Mouse (Mus musculus) liver, embryonic 15.5 days (tissue): Measurements from ENCODE around the gene Zap70. TPM values are rescaled to one million over a fixed set of nuclear protein-coding genes. Genes with fewer than 3 reads are reported as not detected.

Experiments
- ATAC-seq: fragments of 200-750 bp; cut with Nextera tagmentation; 2 replicates; pipeline ENCODE4 v1.8.0; 2017; ENCODE audit warnings: moderate number of reproducible peaks, mild to moderate bottlenecking, moderate library complexity; ENCODE audit not compliant: insufficient read depth
- H3K27ac ChIP-seq: fragments of 300-500 bp; sonication (generic); replicated peaks from 2 replicates; pipeline ENCODE4 v1.5.1; 2015; ENCODE audit warnings: mild to moderate bottlenecking, inconsistent platforms
- H3K27me3 ChIP-seq: fragments of 300-500 bp; sonication (generic); 2 replicates; pipeline ENCODE4 v1.6.1; 2015; ENCODE audit warnings: mild to moderate bottlenecking, inconsistent platforms
- H3K36me3 ChIP-seq: fragments of 300-500 bp; sonication (generic); replicated peaks from 2 replicates; pipeline ENCODE4 v1.6.1; 2015; ENCODE audit warnings: moderate library complexity, mild to moderate bottlenecking, inconsistent platforms
- H3K4me1 ChIP-seq: fragments of 300-500 bp; sonication (generic); replicated peaks from 2 replicates; pipeline ENCODE4 v1.6.1; 2015; ENCODE audit warnings: inconsistent platforms
- H3K4me2 ChIP-seq: fragments of 300-500 bp; sonication (generic); 2 replicates; pipeline ENCODE4 v1.6.1; 2015; ENCODE audit warnings: moderate library complexity, mild to moderate bottlenecking, inconsistent platforms
- H3K4me3 ChIP-seq: fragments of 300-500 bp; sonication (generic); replicated peaks from 2 replicates; pipeline ENCODE4 v1.5.1; 2015; ENCODE audit warnings: mild to moderate bottlenecking, inconsistent platforms
- H3K9ac ChIP-seq: fragments of 300-500 bp; sonication (generic); 2 replicates; pipeline ENCODE4 v1.6.1; 2015; ENCODE audit warnings: moderate library complexity, mild to moderate bottlenecking, inconsistent platforms
- H3K9me3 ChIP-seq: fragments of 300-500 bp; sonication (generic); replicated peaks from 2 replicates; pipeline ENCODE4 v1.6.1; 2016; ENCODE audit warnings: inconsistent platforms
- WGBS: fragments of 180-500 bp; shearing (Covaris S2); methylation state at CpG from one replicate; pipeline ENCODE4 v1.1.7; 2015; ENCODE audit warnings: mixed read lengths; ENCODE audit not compliant: insufficient replicate concordance; 5-methylcytosine and 5-hydroxymethylcytosine counted together
- polyA plus RNA-seq: library from polyadenylated mRNA; unstranded; fragments of >200 nt; fragmentation: Nextera tagmentation; extraction: Ambion mirVana; gene quantifications from 2 replicates; pipeline ENCODE4 v1.2.1, GENCODE M21; 2015

Gene Zap70
- polyA plus RNA-seq, 1 experiment from 2014 or later: 0.13 TPM

GRCm38 (mm10) chr1:36780793-36781192 is 19.2 kb downstream of the Zap70 start:
- H3K4me2 ChIP-seq: no peak overlapping the region
- H3K9me3 ChIP-seq: no peaks in the 10 kb centered on the region
- no peak overlapping the region for H3K27ac ChIP-seq
- no peaks in the 10 kb centered on the region for H3K36me3 ChIP-seq
- peaks cover 19% of the 10 kb centered on the region for H3K4me1 ChIP-seq
- H3K27me3 ChIP-seq: peaks cover 11% of the 10 kb centered on the region
- H3K4me3 ChIP-seq: no peak overlapping the region
- 77% methylated on average over 13 of the region's 13 CpGs for WGBS
- ATAC-seq: no peak
- H3K9ac ChIP-seq: no peak overlapping the region

- no peak overlapping the region for H3K4me2 ChIP-seq
Observed at GRCm38 (mm10) chr1:36782476-36782875, 20.9 kb downstream of the Zap70 start.

GRCm38 (mm10) chr1:36784365-36785134 is 23.0 kb downstream of the Zap70 start:
- Histone ChIP-seq H3K9me3 (no peaks in the 10 kb centered on the region), H3K27ac (no peak overlapping the region), H3K4me1 (peaks cover 23% of the 10 kb centered on the region), H3K36me3 (no peaks in the 10 kb centered on the region), H3K27me3 (peaks cover 13% of the 10 kb centered on the region), H3K4me2 (peak overlapping the region; percentile 77), H3K9ac (peak overlapping the region; percentile 35; the same call in 1 of the 2 replicates), H3K4me3 (peak overlapping the region; percentile 44)
- peak; percentile 37 for ATAC-seq
- WGBS: 3% methylated on average over 20 of the region's 20 CpGs

More at GRCm38 (mm10) chr1:36782476-36782875, 20.9 kb downstream of the Zap70 start:
- Histone ChIP-seq H3K27ac (no peak overlapping the region), H3K9ac (no peak overlapping the region), H3K4me1 (peaks cover 19% of the 10 kb centered on the region), H3K4me3 (no peak overlapping the region), H3K9me3 (no peaks in the 10 kb centered on the region), H3K36me3 (no peaks in the 10 kb centered on the region), H3K27me3 (peaks cover 13% of the 10 kb centered on the region)
- WGBS: 58% methylated on average over 11 of the region's 11 CpGs
- no peak for ATAC-seq

GRCm38 (mm10) chr1:36785238-36785641 is 23.6 kb downstream of the Zap70 start:
- Histone ChIP-seq H3K36me3 (no peaks in the 10 kb centered on the region), H3K27ac (no peak overlapping the region), H3K9me3 (no peaks in the 10 kb centered on the region), H3K27me3 (peaks cover 13% of the 10 kb centered on the region), H3K4me1 (peaks cover 23% of the 10 kb centered on the region), H3K4me3 (peak overlapping the region; percentile 44), H3K4me2 (peak overlapping the region; percentile 77), H3K9ac (peak overlapping the region; percentile 35; the same call in 1 of the 2 replicates)
- 1% methylated on average over 16 of the region's 16 CpGs for WGBS
- no peak for ATAC-seq

GRCm38 (mm10) chr1:36786377-36786776 is 24.8 kb downstream of the Zap70 start:
- H3K27me3 ChIP-seq: peaks cover 13% of the 10 kb centered on the region
- no peaks in the 10 kb centered on the region for H3K9me3 ChIP-seq
- peaks cover 23% of the 10 kb centered on the region for H3K4me1 ChIP-seq
- no peak overlapping the region for H3K4me2 ChIP-seq
- H3K9ac ChIP-seq: no peak overlapping the region
- no peak overlapping the region for H3K27ac ChIP-seq
- H3K36me3 ChIP-seq: peaks cover 8% of the 10 kb centered on the region
- 82% methylated on average over 7 of the region's 7 CpGs for WGBS
- no peak for ATAC-seq
- no peak overlapping the region for H3K4me3 ChIP-seq

- ATAC-seq: no peak
- H3K4me1 ChIP-seq: peaks cover 15% of the 10 kb centered on the region
- no peak overlapping the region for H3K4me3 ChIP-seq
- no peak overlapping the region for H3K27ac ChIP-seq
- H3K27me3 ChIP-seq: peaks cover 13% of the 10 kb centered on the region
- no peaks in the 10 kb centered on the region for H3K9me3 ChIP-seq
- H3K9ac ChIP-seq: no peak overlapping the region
- peaks cover 38% of the 10 kb centered on the region for H3K36me3 ChIP-seq
- 66% methylated on average over 8 of the region's 8 CpGs for WGBS
- H3K4me2 ChIP-seq: no peak overlapping the region
Observed at GRCm38 (mm10) chr1:36789416-36789815, 27.8 kb downstream of the Zap70 start.

- H3K4me2 ChIP-seq: no peak overlapping the region
- no peak overlapping the region for H3K27ac ChIP-seq
- no peaks in the 10 kb centered on the region for H3K4me1 ChIP-seq
- peaks cover 98% of the 10 kb centered on the region for H3K36me3 ChIP-seq
- H3K4me3 ChIP-seq: no peak overlapping the region
- H3K27me3 ChIP-seq: no peaks in the 10 kb centered on the region
- no peaks in the 10 kb centered on the region for H3K9me3 ChIP-seq
- WGBS: 90% methylated on average over 7 of the region's 7 CpGs
- no peak overlapping the region for H3K9ac ChIP-seq
- no peak for ATAC-seq
Observed at GRCm38 (mm10) chr1:36796711-36797110, 35.1 kb downstream of the Zap70 start.

GRCm38 (mm10) chr1:36797481-36797880 is 35.9 kb downstream of the Zap70 start:
- Histone ChIP-seq H3K4me2 (no peak overlapping the region), H3K36me3 (peaks cover 99% of the 10 kb centered on the region), H3K27ac (no peak overlapping the region), H3K9ac (no peak overlapping the region), H3K9me3 (no peaks in the 10 kb centered on the region), H3K4me3 (no peak overlapping the region), H3K4me1 (no peaks in the 10 kb centered on the region), H3K27me3 (no peaks in the 10 kb centered on the region)
- no peak for ATAC-seq
- 68% methylated on average over 10 of the region's 10 CpGs for WGBS

GRCm38 (mm10) chr1:36800379-36801011 is 38.9 kb downstream of the Zap70 start:
- H3K36me3 ChIP-seq: peaks cover 96% of the 10 kb centered on the region
- H3K27ac ChIP-seq: no peak overlapping the region
- 63% methylated on average over 3 of the region's 3 CpGs for WGBS

GRCm38 (mm10) chr1:36804259-36804658 is 42.7 kb downstream of the Zap70 start:
- Histone ChIP-seq H3K9me3 (no peaks in the 10 kb centered on the region), H3K4me1 (no peaks in the 10 kb centered on the region), H3K36me3 (peaks cover 96% of the 10 kb centered on the region), H3K4me3 (no peak overlapping the region), H3K27me3 (no peaks in the 10 kb centered on the region), H3K9ac (no peak overlapping the region), H3K4me2 (no peak overlapping the region), H3K27ac (no peak overlapping the region)
- WGBS: 82% methylated on average over 9 of the region's 9 CpGs
- no peak for ATAC-seq

More at GRCm38 (mm10) chr1:36800379-36801011, 38.9 kb downstream of the Zap70 start:
- Histone ChIP-seq H3K4me3 (no peak overlapping the region), H3K4me1 (no peaks in the 10 kb centered on the region), H3K4me2 (no peak overlapping the region), H3K9me3 (no peaks in the 10 kb centered on the region), H3K9ac (no peak overlapping the region), H3K27me3 (no peaks in the 10 kb centered on the region)
- ATAC-seq: no peak

- H3K27me3 ChIP-seq: no peaks in the 10 kb centered on the region
- no peak for ATAC-seq
- no peak overlapping the region for H3K4me3 ChIP-seq
- no peaks in the 10 kb centered on the region for H3K9me3 ChIP-seq
- no peak overlapping the region for H3K9ac ChIP-seq
- WGBS: 91% methylated on average over 4 of the region's 4 CpGs
- H3K4me2 ChIP-seq: no peak overlapping the region
- H3K36me3 ChIP-seq: peaks cover 96% of the 10 kb centered on the region
- no peak overlapping the region for H3K27ac ChIP-seq
- no peaks in the 10 kb centered on the region for H3K4me1 ChIP-seq
Observed at GRCm38 (mm10) chr1:36804833-36805232, 43.2 kb downstream of the Zap70 start.
